Mouse (Mus musculus) gastrocnemius, adult 8-10 months (tissue): ENCODE data around the gene U2af1l4. TPM values are rescaled to one million over a fixed set of nuclear protein-coding genes. Genes with fewer than 3 reads are reported as not detected.
A peak's percentile ranks its signal among the peaks of the same experiment; 100 is the strongest.

Experiments used
- DNase-seq, 2 experiments: peaks; one replicate each; pipeline ENCODE4 v3.0.0; 2022; ENCODE audit warnings: low spot score in 2 of 2
- microRNA-seq: library from miRNA; unstranded; fragments of <30 nt; microRNA quantifications from one replicate; pipeline ENCODE4 v1.2.0, GENCODE M21; 2022
- total RNA-seq, 4 experiments: library from RNA; stranded (reverse); gene quantifications; 2 replicates each; pipeline ENCODE4 v1.2.4; 2022

The U2af1l4 gene
- total RNA-seq, 4 experiments from 2014 or later = 53.4 to 57.5 (median 56.9) TPM

DNA sequence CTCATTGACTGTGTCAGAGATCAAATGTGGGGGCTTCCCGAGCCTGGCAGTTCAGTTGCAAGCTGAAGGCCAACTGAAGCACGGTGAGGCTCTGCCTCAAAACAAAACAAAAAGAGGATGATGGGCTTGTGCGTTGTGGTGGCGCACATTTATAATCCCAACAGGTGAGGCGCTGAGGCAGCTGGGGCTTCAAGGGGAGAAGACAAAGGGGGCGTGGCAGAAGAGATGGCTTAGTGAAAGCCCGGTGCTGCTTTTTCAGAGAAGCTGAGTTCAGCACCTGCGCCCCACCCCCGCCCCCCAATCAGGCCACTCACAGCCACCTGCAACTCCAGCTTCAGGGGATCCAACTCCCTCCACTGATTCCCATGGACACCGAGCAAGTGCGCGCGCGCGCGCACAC, 45.4 kb downstream of the U2af1l4 start:
- DNase-seq = no peak

DNA sequence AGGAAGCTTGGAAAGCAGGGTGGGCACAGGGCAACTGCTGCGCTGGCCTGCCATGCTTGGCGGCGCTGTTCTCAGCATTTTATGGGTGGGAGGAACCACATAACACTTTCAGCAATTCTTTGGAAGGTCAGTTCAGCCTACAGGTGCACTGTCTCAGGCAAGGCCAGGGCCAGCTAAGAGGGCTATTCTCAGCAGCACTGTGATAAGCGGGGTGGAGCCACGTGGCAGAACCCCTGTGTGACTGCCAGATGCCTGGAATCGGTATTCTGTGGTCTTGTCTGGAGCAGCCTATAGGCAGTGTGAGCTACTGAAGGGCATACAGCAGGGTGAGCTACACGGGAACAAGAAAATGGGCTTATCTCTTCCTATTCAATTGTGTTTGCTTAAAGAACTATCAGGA, 46.9 kb downstream of the U2af1l4 start:
- DNase-seq = no peak

DNA sequence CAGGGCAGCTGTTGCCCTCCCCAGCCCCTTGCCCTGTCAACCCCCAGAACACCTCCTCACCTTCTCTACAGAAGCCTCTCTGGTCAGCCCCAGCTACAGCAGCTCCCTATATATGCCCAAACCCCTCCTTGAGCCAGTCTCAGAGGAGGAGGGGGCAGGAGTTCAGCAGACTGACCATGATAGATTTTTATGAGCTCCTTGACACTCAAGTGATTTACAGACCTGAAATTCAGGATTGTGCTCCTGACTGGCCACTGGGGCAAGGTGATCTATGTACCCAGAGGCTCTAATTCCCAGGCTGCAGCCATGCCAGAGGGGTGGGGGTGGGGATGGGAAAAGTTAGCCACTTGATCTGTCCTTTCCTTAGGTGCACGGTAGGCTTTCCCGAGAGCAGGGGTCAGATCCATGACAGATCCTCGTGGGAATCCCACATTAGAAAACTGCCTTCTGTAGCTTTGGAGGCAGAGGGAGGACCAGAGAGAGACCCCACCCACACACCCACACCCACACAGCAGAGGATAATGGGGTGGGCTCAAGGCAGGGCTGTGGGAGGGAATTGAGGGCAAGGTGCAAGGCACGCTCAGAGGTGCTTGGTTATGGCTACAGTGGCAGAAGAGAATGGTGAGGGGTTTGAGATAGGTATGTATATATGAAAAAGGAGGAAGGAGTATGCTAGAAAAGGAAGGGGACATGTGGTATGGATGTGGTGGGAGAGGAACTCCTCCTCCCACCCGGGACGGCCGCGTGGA, 49.7 kb downstream of the U2af1l4 start, which contains the start of gene Upk1a:
TSS of gene Upk1a (minus strand) at position 194 of the 749 bp plus-strand sequence.
- DNase-seq = no peak

DNA sequence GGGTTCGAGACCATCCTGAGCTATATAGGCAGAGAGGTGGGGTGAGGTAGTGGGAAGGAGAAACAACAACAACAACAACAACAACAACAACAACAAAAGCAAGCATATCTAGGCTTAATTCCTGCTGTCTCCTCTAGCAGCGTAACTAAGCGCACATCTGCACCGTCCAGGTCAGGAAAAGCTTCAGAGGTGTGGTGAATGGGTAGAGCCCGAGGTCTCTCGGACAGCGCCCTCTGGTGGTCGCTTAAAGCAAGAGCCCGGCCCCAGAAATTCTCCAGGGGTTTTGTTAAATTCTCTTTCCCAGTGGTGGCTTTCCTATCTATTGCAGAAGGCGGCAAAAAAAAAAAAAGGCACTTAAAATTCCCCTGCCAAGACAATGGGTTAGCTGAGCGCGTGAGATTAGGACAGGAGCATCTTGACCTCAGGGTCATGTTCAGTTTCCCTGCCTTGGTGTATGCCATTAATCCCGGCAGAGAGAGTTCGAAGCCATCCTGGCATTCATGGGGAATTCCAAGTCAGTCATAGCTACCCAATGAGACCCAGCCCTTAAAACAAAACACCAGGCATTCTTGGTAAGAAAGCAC, 50.5 kb downstream of the U2af1l4 start:
- DNase-seq = peak; percentile 27 to 33

DNA sequence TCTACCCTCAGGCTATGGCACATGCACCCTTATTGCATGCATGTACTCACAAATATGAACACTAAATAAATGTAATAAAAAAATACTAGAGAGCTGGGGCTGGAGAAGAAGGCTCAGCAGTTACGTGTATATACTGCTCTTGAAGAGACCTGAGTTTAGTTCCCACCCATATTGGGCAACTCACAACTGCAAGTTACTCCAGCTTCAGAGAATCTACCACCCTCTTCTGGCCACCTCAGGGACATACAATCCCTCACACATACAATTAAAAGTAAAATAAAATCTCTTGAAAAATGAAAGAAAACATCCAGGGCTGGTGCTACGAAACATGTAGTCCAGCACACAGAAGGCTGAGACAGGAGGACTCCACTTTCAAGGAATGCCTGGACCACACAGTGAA, 51.4 kb downstream of the U2af1l4 start:
- DNase-seq = no peak

Small RNA genes within 50 kb of the gene (microRNA-seq; reads per million reads assigned to microRNA genes)
- gene Gm38670 (5.0 reads per million), gene Mir3569 (not detected)

Other genes starting within 250 kb of the U2af1l4 start
- gene Syne4, start 248.5 kb upstream of the U2af1l4 start, total RNA-seq = 1 to 10 TPM in 2 of 4 experiments, under 1 TPM in 1, not detected in 1; 0.73 to 1.7 (median 1.3) TPM
- under 1 TPM; 0.32 to 0.92 (median 0.53) TPM for gene E130208F15Rik, start 241.6 kb upstream of the U2af1l4 start, total RNA-seq
- 1 to 10 TPM; 5.9 to 8.7 (median 7.5) TPM for gene Sdhaf1, start 239.4 kb upstream of the U2af1l4 start, total RNA-seq
- gene Lrfn3, start 200.5 kb upstream of the U2af1l4 start, total RNA-seq = 1 to 10 TPM; 4.5 to 7.5 (median 5.6) TPM
- gene Tyrobp, start 149.5 kb upstream of the U2af1l4 start, total RNA-seq = 1 to 10 TPM in 2 of 4 experiments, under 1 TPM in 2; 0.82 to 5.5 (median 2.1) TPM
- not detected for gene Hcst, start 143.4 kb upstream of the U2af1l4 start, total RNA-seq
- gene Nfkbid, start 141.6 kb upstream of the U2af1l4 start, total RNA-seq = under 1 TPM in 1 of 4 experiments, not detected in 3; 0.40 TPM
- gene Aplp1, start 117.8 kb upstream of the U2af1l4 start, total RNA-seq = 1 to 10 TPM in 1 of 4 experiments, under 1 TPM in 3; 0.46 to 1.5 (median 0.71) TPM
- gene Kirrel2, start 105.6 kb upstream of the U2af1l4 start, total RNA-seq = not detected
- not detected for gene Nphs1, start 105.0 kb upstream of the U2af1l4 start, total RNA-seq
- gene Prodh2, start 69.7 kb upstream of the U2af1l4 start, total RNA-seq = not detected
- gene Arhgap33, start 28.2 kb upstream of the U2af1l4 start, total RNA-seq = under 1 TPM; 0.09 to 0.72 (median 0.27) TPM
- gene Hspb6, start 11.1 kb upstream of the U2af1l4 start, total RNA-seq = 1,000 to 10,000 TPM in 3 of 4 experiments, 100 to 1,000 TPM in 1; 959 to 1,157 (median 1,030) TPM
- 1 to 10 TPM; 2.6 to 6.2 (median 3.7) TPM for gene Proser3, start 11.0 kb upstream of the U2af1l4 start, total RNA-seq
- gene Lin37, start 3.5 kb upstream of the U2af1l4 start, total RNA-seq = 10 to 100 TPM in 3 of 4 experiments, 1 to 10 TPM in 1; 8.1 to 12.4 (median 11.0) TPM
- 1 to 10 TPM in 3 of 4 experiments, under 1 TPM in 1; 0.56 to 1.9 (median 1.5) TPM for gene Gm49396, start within 50 bp of the U2af1l4 start, total RNA-seq
- 100 to 1,000 TPM; 140 to 149 (median 146) TPM for gene Psenen, start 326 bp downstream of the U2af1l4 start, total RNA-seq
- under 1 TPM; 0.31 to 0.85 (median 0.65) TPM for gene Igflr1, start 2.1 kb downstream of the U2af1l4 start, total RNA-seq
- gene Kmt2b, start 25.4 kb downstream of the U2af1l4 start, total RNA-seq = 10 to 100 TPM; 10.9 to 15.2 (median 13.0) TPM
- not detected for gene Zbtb32, start 35.6 kb downstream of the U2af1l4 start, total RNA-seq
- gene Upk1a, start 49.5 kb downstream of the U2af1l4 start, total RNA-seq = under 1 TPM in 1 of 4 experiments, not detected in 3; 0.20 TPM
- gene Cox6b1, start 62.9 kb downstream of the U2af1l4 start, total RNA-seq = 1,000 to 10,000 TPM; 1,165 to 1,556 (median 1,355) TPM
- not detected for gene Etv2, start 72.6 kb downstream of the U2af1l4 start, total RNA-seq
- gene Rbm42, start 87.0 kb downstream of the U2af1l4 start, total RNA-seq = 10 to 100 TPM; 35.6 to 41.1 (median 38.5) TPM
- gene Haus5, start 101.7 kb downstream of the U2af1l4 start, total RNA-seq = 1 to 10 TPM; 2.0 to 4.3 (median 4.0) TPM
- 1 to 10 TPM; 1.9 to 3.4 (median 2.9) TPM for gene Pmis2, start 108.3 kb downstream of the U2af1l4 start, total RNA-seq
- not detected for gene 2200002J24Rik, start 135.6 kb downstream of the U2af1l4 start, total RNA-seq
- 1 to 10 TPM in 1 of 4 experiments, under 1 TPM in 1, not detected in 2; 0.31 to 1.4 TPM for gene Atp4a, start 148.9 kb downstream of the U2af1l4 start, total RNA-seq
- 100 to 1,000 TPM; 215 to 260 (median 249) TPM for gene Tmem147, start 166.2 kb downstream of the U2af1l4 start, total RNA-seq
- gene Gapdhs, start 180.4 kb downstream of the U2af1l4 start, total RNA-seq = not detected
- gene Sbsn, start 188.2 kb downstream of the U2af1l4 start, total RNA-seq = 1 to 10 TPM in 2 of 4 experiments, under 1 TPM in 2; 0.53 to 2.0 (median 1.4) TPM
- 1 to 10 TPM in 1 of 4 experiments, under 1 TPM in 1, not detected in 2; 0.48 to 1.0 TPM for gene Dmkn, start 200.5 kb downstream of the U2af1l4 start, total RNA-seq
- 1 to 10 TPM in 3 of 4 experiments, not detected in 1; 1.7 to 3.5 (median 2.0) TPM for gene Krtdap, start 224.6 kb downstream of the U2af1l4 start, total RNA-seq